Mouse (Mus musculus): ENCODE results near the gene Ifi203.
"Not testable (repeated sequence)": the region's sequence is repeated elsewhere in the genome, so short reads cannot be mapped to it uniquely, and the experiment has no call there.

- TF ChIP-seq CTCF (IDR thresholded peaks at IDR 0.05; ENCODE audit: control insufficient read depth, insufficient read depth, insufficient replicate concordance, low read depth, low read length); POLR2A (IDR thresholded peaks at IDR 0.05; ENCODE audit: control insufficient read depth, low read depth, low read length): not testable (repeated sequence)
Observed at GRCm38 (mm10) chr1:173905885-173906284, 36.6 kb downstream of the Ifi203 start.

Data from testis, adult 2 months (tissue).